Mouse (Mus musculus) mature B cell (primary cell): Measurements from ENCODE around the gene Crym.

ENCODE experiments used
- in situ Hi-C: fragments of 300-500 bp; cut with MboI; formaldehyde crosslinking; loops from 2 replicates; pipeline ENCODE4 v1.14.3; 2019

Gene Crym

GRCm38 (mm10) chr7:120201771-120202170 is at the start of gene Crym:
Gene Crym, minus strand, starts transcription at chr7:120202111.
- in situ Hi-C loops, result no loop called here

GRCm38 (mm10) chr7:120241092-120241491 is 39.2 kb upstream of the Crym start:
- in situ Hi-C loops, result no loop called here

GRCm38 (mm10) chr7:120228541-120228940 is 26.6 kb upstream of the Crym start:
- in situ Hi-C loops, result no loop called here

- in situ Hi-C loops, result no loop called here
Observed at GRCm38 (mm10) chr7:120205989-120206388, 4.1 kb upstream of the Crym start.

- in situ Hi-C loops, result no loop called here
Observed at GRCm38 (mm10) chr7:120203789-120204188, 1.9 kb upstream of the Crym start, which contains the start of gene Abca14. Gene Abca14, plus strand, starts transcription at chr7:120203961.

GRCm38 (mm10) chr7:120201231-120201744 is 623 bp downstream of the Crym start:
- in situ Hi-C loops, result no loop called here

- in situ Hi-C loops, result no loop called here
Observed at GRCm38 (mm10) chr7:120195207-120195606, 6.7 kb downstream of the Crym start.

GRCm38 (mm10) chr7:120192816-120193215 is 9.1 kb downstream of the Crym start:
- in situ Hi-C loops, result no loop called here

GRCm38 (mm10) chr7:120192207-120192606 is 9.7 kb downstream of the Crym start:
- in situ Hi-C loops, result no loop called here

GRCm38 (mm10) chr7:120190150-120190665 is 11.7 kb downstream of the Crym start:
- in situ Hi-C loops, result no loop called here

GRCm38 (mm10) chr7:120189369-120190149 is 12.4 kb downstream of the Crym start:
- in situ Hi-C loops, result no loop called here

- in situ Hi-C loops, result no loop called here
Observed at GRCm38 (mm10) chr7:120188946-120189345, 13.0 kb downstream of the Crym start.

GRCm38 (mm10) chr7:120182891-120183290 is 19.0 kb downstream of the Crym start:
- in situ Hi-C loops, result no loop called here

- in situ Hi-C loops, result no loop called here
Observed at GRCm38 (mm10) chr7:120181401-120182230, 20.3 kb downstream of the Crym start.

GRCm38 (mm10) chr7:120180547-120180946 is 21.4 kb downstream of the Crym start:
- in situ Hi-C loops, result no loop called here

- in situ Hi-C loops, result no loop called here
Observed at GRCm38 (mm10) chr7:120178935-120179334, 23.0 kb downstream of the Crym start.

GRCm38 (mm10) chr7:120177611-120178010 is 24.3 kb downstream of the Crym start:
- in situ Hi-C loops, result no loop called here

GRCm38 (mm10) chr7:120174723-120175504 is 27.0 kb downstream of the Crym start:
- in situ Hi-C loops, result no loop called here

GRCm38 (mm10) chr7:120173603-120174244 is 28.2 kb downstream of the Crym start, which contains the start of gene Anks4b:
Gene Anks4b, plus strand, starts transcription at chr7:120173858.
- in situ Hi-C loops, result no loop called here

GRCm38 (mm10) chr7:120172188-120172700 is 29.7 kb downstream of the Crym start:
- in situ Hi-C loops, result no loop called here
